ENCODE assay signal across 9 mouse cellular contexts in the genomic region with DNA sequence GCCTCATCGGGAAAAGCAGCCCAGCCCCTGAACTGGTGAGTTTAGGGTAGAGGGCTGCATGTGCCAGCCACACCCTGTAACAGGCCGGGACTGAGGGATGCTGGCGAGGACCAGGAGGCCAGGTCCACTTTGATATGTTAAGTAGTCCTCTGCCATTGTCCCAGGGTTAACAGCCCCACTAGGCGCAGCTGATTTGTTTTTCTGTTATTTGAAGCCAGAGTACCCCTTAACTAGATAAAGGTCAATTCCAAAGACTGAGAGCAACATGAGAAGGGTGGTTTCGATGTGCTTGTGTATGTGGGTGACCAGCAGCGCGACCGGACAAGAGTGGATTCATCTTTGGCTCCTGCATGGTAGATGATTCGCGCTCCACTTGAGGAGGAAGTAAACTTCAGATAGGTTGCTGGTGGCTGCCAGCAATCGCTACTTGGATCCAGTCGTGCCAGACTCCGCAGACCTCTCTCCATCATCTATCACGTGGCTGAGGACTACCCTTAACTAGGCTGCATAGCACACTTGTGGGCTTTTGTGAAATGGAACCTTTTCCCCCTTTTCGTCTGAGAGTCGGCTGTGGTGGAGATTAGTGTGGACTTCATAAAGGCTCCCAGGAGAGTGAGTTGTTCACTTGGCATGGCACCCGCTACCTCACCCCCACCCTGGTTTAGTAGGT. TPM values are rescaled to one million over a fixed set of nuclear protein-coding genes. Genes with fewer than 3 reads are reported as not detected.
DNase-seq lines count a peak whose midpoint lies in the region; ATAC-seq lines count a peak whose summit lies in the region.
"Had no signal": no experiment of that assay in that cellular context is flagged by ENCODE, and none has a peak within 500 bp of the region (broad histone marks: within the 10 kb centered on the region; RNA-seq: fewer than 3 reads in every experiment).

No protein-coding gene starts in this region.

- peak overlapping the region; percentile 77 for H3K4me2 ChIP-seq in heart, embryonic 11.5 days
- peak overlapping the region; percentile 69 for H3K4me2 ChIP-seq in forebrain, embryonic 11.5 days (ENCODE audit: low read depth, low read length, severe bottlenecking)
- H3K4me2 ChIP-seq in liver, embryonic 13.5 days = peak overlapping the region; percentile 30

- peaks cover 39% of the 10 kb centered on the region for H3K4me1 ChIP-seq in heart, embryonic 11.5 days (ENCODE audit: control insufficient read depth, insufficient read depth, low read length)
- H3K4me1 ChIP-seq in forebrain, embryonic 11.5 days (replicated peaks; ENCODE audit: control insufficient read depth, insufficient read depth, low read length) = peaks cover 9% of the 10 kb centered on the region
- H3K4me1 ChIP-seq in liver, embryonic 13.5 days (replicated peaks) = peaks cover 45% of the 10 kb centered on the region

- H3K4me3 ChIP-seq in heart, embryonic 11.5 days (ENCODE audit: low read depth, low read length) = peak overlapping the region; percentile 75
- H3K4me3 ChIP-seq in forebrain, embryonic 11.5 days (ENCODE audit: low read depth, low read length) = peak overlapping the region; percentile 77; the same call in 1 of the 2 replicates
- peak overlapping the region; percentile 79 for H3K4me3 ChIP-seq in liver, embryonic 13.5 days (replicated peaks)

- no peaks in the 10 kb centered on the region for H3K36me3 ChIP-seq in heart, embryonic 11.5 days (ENCODE audit: control insufficient read depth, insufficient read depth, low read length)
- H3K36me3 ChIP-seq in forebrain, embryonic 11.5 days (ENCODE audit: control insufficient read depth, insufficient read depth, low read length) = no peaks in the 10 kb centered on the region
- H3K36me3 ChIP-seq in liver, embryonic 13.5 days = peaks cover 3% of the 10 kb centered on the region

- peak overlapping the region; percentile 96; the same call in 1 of the 2 replicates for H3K27ac ChIP-seq in heart, embryonic 11.5 days (ENCODE audit: low read depth, low read length)
- H3K27ac ChIP-seq in forebrain, embryonic 11.5 days (ENCODE audit: low read depth, low read length) = 0 out of 2 replicates have a peak overlapping the region, but pooled peaks have one; percentile 15
- H3K27ac ChIP-seq in liver, embryonic 13.5 days = peak overlapping the region; percentile 22; the same call in 1 of the 2 replicates

- H3K27me3 ChIP-seq in heart, embryonic 11.5 days (ENCODE audit: control insufficient read depth, insufficient read depth, low read length) = no peaks in the 10 kb centered on the region
- no peaks in the 10 kb centered on the region for H3K27me3 ChIP-seq in forebrain, embryonic 11.5 days (ENCODE audit: control insufficient read depth, insufficient read depth, low read length)
- H3K27me3 ChIP-seq in liver, embryonic 13.5 days = no peaks in the 10 kb centered on the region

- ATAC-seq in heart, embryonic 11.5 days (replicated peaks; ENCODE audit: insufficient number of reproducible peaks, low FRiP score, low TSS enrichment) = no peak
- peak; percentile 13; the same call in 1 of the 2 replicates for ATAC-seq in forebrain, embryonic 11.5 days (replicated peaks; ENCODE audit: low FRiP score)
- no peak for ATAC-seq in liver, embryonic 13.5 days (ENCODE audit: low read depth)

- WGBS in heart, embryonic 11.5 days (ENCODE audit: insufficient replicate concordance) = 63% methylated on average over 17 of the region's 17 CpGs
- WGBS in forebrain, embryonic 11.5 days = 62% methylated on average over 17 of the region's 17 CpGs
- 61% methylated on average over 17 of the region's 17 CpGs for WGBS in liver, embryonic 13.5 days (ENCODE audit: insufficient replicate concordance)

- DNase-seq in heart, adult 9 months (ENCODE audit: low spot score in 2 of 2) = no peak
- DNase-seq in 3T3-L1 (ENCODE audit: low read depth, low spot score) = peak; percentile 26
- DNase-seq in forebrain, embryonic 11.5 days (ENCODE audit: low spot score) = no peak
- DNase-seq in liver, embryonic 13.5 days = no peak
- no peak for DNase-seq in embryo, embryonic 10 days (ENCODE audit: low spot score)
- no peak for DNase-seq in thymus, adult 18-20 months
- no peak for DNase-seq in layer of hippocampus, postnatal 10 days (ENCODE audit: low spot score in 2 of 2)

- no peaks in the 10 kb centered on the region for H3K9me3 ChIP-seq in heart, embryonic 11.5 days (replicated peaks; ENCODE audit: control insufficient read depth, low read length)
- no peaks in the 10 kb centered on the region for H3K9me3 ChIP-seq in forebrain, embryonic 11.5 days (ENCODE audit: control insufficient read depth, low read length)
- no peaks in the 10 kb centered on the region for H3K9me3 ChIP-seq in liver, embryonic 13.5 days (replicated peaks)

- H3K9ac ChIP-seq in heart, embryonic 11.5 days (ENCODE audit: low read depth, low read length) = peak overlapping the region; percentile 58; the same call in 1 of the 2 replicates
- peak overlapping the region; percentile 42; the same call in 1 of the 2 replicates for H3K9ac ChIP-seq in forebrain, embryonic 11.5 days (ENCODE audit: low read length)
- peak overlapping the region; percentile 23; the same call in 1 of the 2 replicates for H3K9ac ChIP-seq in liver, embryonic 13.5 days

RNA-seq across cellular contexts. Expression of a gene that starts 56.0 kb away (rescaled TPM):
- 2.4 and 2.7 TPM in 2 replicates for polyA plus RNA-seq in heart, embryonic 11.5 days (2014; fragmentation: Nextera tagmentation; extraction: Ambion mirVana)
- 0.15 and 0.32 TPM in 2 replicates for polyA plus RNA-seq in forebrain, embryonic 11.5 days (2014; fragmentation: Nextera tagmentation; extraction: Ambion mirVana)
- 0.10 TPM in 2 replicates for polyA plus RNA-seq in liver, embryonic 13.5 days (2015; fragmentation: Nextera tagmentation; extraction: Ambion mirVana)
- total RNA-seq in layer of hippocampus, postnatal 10 days (2021) = 1 to 10 TPM; 5.7 to 6.4 TPM
- polyA plus RNA-seq: small intestine, adult 2 months had no signal

Comparison
In these comparisons a context has a peak if more than half of its experiments do, and no peak if none do; other contexts are left out.
1. H3K27ac ChIP-seq: peak in every context shown above with its lines; median percentile 96 in heart, embryonic 11.5 days; 22 in liver, embryonic 13.5 days; 15 in forebrain, embryonic 11.5 days.